Mouse (Mus musculus) gastrocnemius, adult 2 months (tissue): ENCODE data around the gene Gm20388. TPM values are rescaled to one million over a fixed set of nuclear protein-coding genes. Genes with fewer than 3 reads are reported as not detected.

ENCODE experiments used
- DNase-seq: peaks from one replicate; pipeline ENCODE4 v3.0.0; 2022
- H3K27ac ChIP-seq: fragments of 200-600 bp; 2 replicates; pipeline ENCODE4 v1.8.1; 2022; ENCODE audit warnings: mild to moderate bottlenecking
- H3K4me3 ChIP-seq: fragments of 200-600 bp; 2 replicates; pipeline ENCODE4 v1.8.1; 2022; ENCODE audit warnings: mild to moderate bottlenecking, moderate library complexity
- CTCF ChIP-seq: fragments of 200-600 bp; IDR thresholded peaks from 2 replicates; pipeline ENCODE4 v1.8.1; 2022; ENCODE audit warnings: antibody characterized with exemption, mild to moderate bottlenecking, moderate library complexity
- intact Hi-C: fragments of 180-260 bp; cut with DNase I; formaldehyde crosslinking; loops from one replicate; pipeline ENCODE4 v1.15.1; 2025
- total RNA-seq, 2 experiments: library from RNA; stranded (reverse); gene quantifications; 2 replicates each; pipeline ENCODE4 v1.2.3; 2021

The Gm20388 gene
- total RNA-seq, 2 experiments from 2014 or later = 6.1 to 15.0 TPM

GRCm38 (mm10) chr8:122847829-122848561 lies 2937.4 kb downstream of the Gm20388 start, which contains the start of gene Cdh15:
Gene Cdh15 (plus strand): TSS chr8:122847966.
- DNase-seq = peak; percentile 92
- no peak for TF ChIP-seq CTCF
- Histone ChIP-seq H3K27ac (peak within 1 kb of the TSS; percentile 92), H3K4me3 (peak within 1 kb of the TSS; percentile 79)
- intact Hi-C loops = no loop called here

- no peak for TF ChIP-seq CTCF
- H3K4me3 ChIP-seq = peak overlapping the region; percentile 79
- DNase-seq = no peak
- peak overlapping the region; percentile 92 for H3K27ac ChIP-seq
- intact Hi-C loops = no loop called here
These were observed 2938.7 kb downstream of the Gm20388 start for GRCm38 (mm10) chr8:122849152-122849910.

- TF ChIP-seq CTCF = no peak
- H3K4me3 ChIP-seq = no peak overlapping the region
- H3K27ac ChIP-seq = no peak overlapping the region
- intact Hi-C loops = loop anchor here (5.0 kb wide), 2 partner anchors 52 to 217 kb away; no protein-coding TSS in a partner anchor
- DNase-seq = no peak
These were observed 2940.1 kb downstream of the Gm20388 start for GRCm38 (mm10) chr8:122850641-122851240.

- no peak overlapping the region for H3K27ac ChIP-seq
- no peak overlapping the region for H3K4me3 ChIP-seq
- no peak for TF ChIP-seq CTCF
- no peak for DNase-seq
- intact Hi-C loops = loop anchor here (5.0 kb wide), 2 partner anchors 50 to 215 kb away; no protein-coding TSS in a partner anchor
These were observed 2941.3 kb downstream of the Gm20388 start for GRCm38 (mm10) chr8:122851692-122852545.

- intact Hi-C loops = loop anchor here (5.0 kb wide), 2 partner anchors 50 to 215 kb away; no protein-coding TSS in a partner anchor
- DNase-seq = no peak
- TF ChIP-seq CTCF = no peak
- Histone ChIP-seq H3K27ac (no peak overlapping the region), H3K4me3 (no peak overlapping the region)
These were observed 2941.9 kb downstream of the Gm20388 start for GRCm38 (mm10) chr8:122852546-122852905.

- no peak for TF ChIP-seq CTCF
- intact Hi-C loops = loop anchor here (5.0 kb wide), 2 partner anchors 49 to 214 kb away; no protein-coding TSS in a partner anchor
- peak; percentile 83 for DNase-seq
- Histone ChIP-seq H3K27ac (no peak overlapping the region), H3K4me3 (peak overlapping the region; percentile 21; the same call in 1 of the 2 replicates)
These were observed 2942.7 kb downstream of the Gm20388 start for GRCm38 (mm10) chr8:122853340-122853771.

GRCm38 (mm10) chr8:122854388-122854787 lies 2943.7 kb downstream of the Gm20388 start:
- Histone ChIP-seq H3K27ac (no peak overlapping the region), H3K4me3 (no peak overlapping the region)
- intact Hi-C loops = loop anchor here (5.0 kb wide), 2 partner anchors 48 to 213 kb away; no protein-coding TSS in a partner anchor
- DNase-seq = no peak
- TF ChIP-seq CTCF = no peak

GRCm38 (mm10) chr8:122855123-122855522 lies 2944.5 kb downstream of the Gm20388 start:
- intact Hi-C loops = no loop called here
- H3K27ac ChIP-seq = no peak overlapping the region
- no peak for DNase-seq
- no peak overlapping the region for H3K4me3 ChIP-seq
- no peak for TF ChIP-seq CTCF

- Histone ChIP-seq H3K27ac (no peak overlapping the region), H3K4me3 (no peak overlapping the region)
- intact Hi-C loops = no loop called here
- no peak for TF ChIP-seq CTCF
- no peak for DNase-seq
These were observed 2945.6 kb downstream of the Gm20388 start for GRCm38 (mm10) chr8:122856288-122856687.

GRCm38 (mm10) chr8:122859843-122860242 lies 2949.2 kb downstream of the Gm20388 start:
- intact Hi-C loops = no loop called here
- no peak for TF ChIP-seq CTCF
- H3K27ac ChIP-seq = no peak overlapping the region
- DNase-seq = no peak
- H3K4me3 ChIP-seq = no peak overlapping the region

- DNase-seq = no peak
- intact Hi-C loops = no loop called here
- Histone ChIP-seq H3K4me3 (peak overlapping the region; percentile 5), H3K27ac (no peak overlapping the region)
- no peak for TF ChIP-seq CTCF
These were observed 2954.1 kb downstream of the Gm20388 start for GRCm38 (mm10) chr8:122864719-122865129.

GRCm38 (mm10) chr8:122865441-122865840 lies 2954.8 kb downstream of the Gm20388 start:
- TF ChIP-seq CTCF = peak; percentile 12; the same call in 1 of the 2 replicates
- no peak for DNase-seq
- H3K27ac ChIP-seq = no peak overlapping the region
- intact Hi-C loops = no loop called here
- no peak overlapping the region for H3K4me3 ChIP-seq
